Mouse (Mus musculus) kidney, adult 8-10 months (tissue): ENCODE measurements at regions not wholly inside any gene's neighbourhood (a gene's known extent, or its start where the extent isn't known, plus 50 kb on each side); places are given as distances from the start of the nearest gene placed in this dataset.

Experiments
- DNase-seq, 2 experiments: peaks; one replicate each; pipeline ENCODE4 v3.0.0; 2022

DNA sequence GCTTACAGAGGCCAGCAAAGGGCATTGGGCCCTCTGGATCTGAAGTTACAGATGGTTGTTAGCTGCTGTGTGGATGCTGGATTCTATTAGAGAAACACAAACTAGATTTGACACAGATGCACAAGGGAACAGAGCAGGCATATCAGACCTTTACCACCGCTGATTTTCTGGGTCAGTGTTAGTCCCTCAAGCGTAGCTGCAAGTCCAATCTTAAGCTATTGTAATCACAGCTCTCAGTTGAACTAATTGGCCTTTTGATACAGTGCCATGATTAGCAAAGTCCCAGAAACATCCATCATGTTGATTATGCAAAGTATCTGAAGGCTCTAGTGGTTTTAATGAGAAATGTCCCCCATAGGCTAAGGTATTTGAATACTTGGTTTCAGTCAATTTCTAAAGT is 54.2 kb upstream of the Plppr5 start:
- DNase-seq, result no peak

DNA sequence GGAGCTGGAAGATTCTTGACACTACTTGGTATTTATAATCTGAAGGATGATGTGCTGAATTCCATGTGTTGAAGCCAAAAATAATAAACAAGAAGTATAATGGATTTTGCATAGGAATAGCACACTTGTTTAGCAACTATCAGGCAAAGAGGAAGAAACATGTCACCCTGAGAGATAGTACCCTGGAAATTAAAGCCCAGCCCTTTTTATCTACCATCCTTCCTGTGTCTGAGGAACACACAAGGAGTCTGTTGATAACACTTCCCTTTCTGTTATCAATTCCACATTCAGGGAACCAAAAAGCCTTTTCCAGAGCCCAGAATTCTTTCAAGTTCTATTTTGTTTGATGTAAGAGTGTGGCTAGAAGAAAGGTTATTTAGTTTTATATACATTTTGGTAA is 66.5 kb upstream of the Plppr5 start:
- no peak for DNase-seq

DNA sequence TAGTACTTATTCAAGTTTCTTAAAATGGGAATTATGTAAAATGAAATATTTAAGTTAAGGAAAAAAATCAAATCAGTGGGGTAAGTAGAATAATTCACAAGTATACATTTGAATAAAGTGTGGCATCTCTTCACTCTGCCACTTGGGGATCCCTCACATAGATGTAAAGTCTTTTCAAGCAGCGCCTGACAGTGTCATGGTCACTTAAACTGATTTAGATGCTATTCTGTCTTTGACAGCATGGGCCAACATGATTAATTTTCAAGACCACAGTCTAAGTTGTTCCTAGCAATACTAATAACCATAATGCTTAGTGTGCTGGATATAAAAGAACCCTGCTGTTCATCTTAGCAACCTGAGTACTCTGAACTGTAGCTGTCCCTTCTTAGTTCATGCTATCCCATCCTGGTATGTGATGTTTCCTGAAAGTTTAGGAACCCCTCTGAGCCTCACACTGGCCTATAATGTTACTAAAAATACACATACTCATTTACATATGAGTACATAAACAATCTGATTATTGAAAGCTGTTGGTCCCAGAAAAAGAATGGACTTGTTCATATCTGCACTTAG is 68.4 kb upstream of the Plppr5 start:
- no peak for DNase-seq

DNA sequence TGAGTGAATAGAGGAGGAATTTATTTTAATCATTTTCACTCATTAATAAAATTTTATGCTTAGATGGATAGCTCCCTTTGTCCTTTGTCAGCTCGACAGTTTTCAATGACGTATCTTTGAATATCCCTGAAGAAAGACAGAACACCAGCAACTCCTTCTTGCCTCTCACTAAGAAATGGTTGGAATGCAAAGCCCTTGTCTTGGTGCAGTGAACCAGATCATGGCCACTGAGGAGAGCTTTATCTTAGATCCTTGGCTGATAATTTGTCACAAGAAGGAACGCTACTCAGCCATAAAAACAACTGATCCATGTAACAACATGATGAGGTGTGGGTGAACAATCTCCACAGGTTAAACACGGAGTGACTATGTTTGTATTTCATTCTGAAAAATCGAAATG is 73.5 kb upstream of the Plppr5 start:
- no peak for DNase-seq

DNA sequence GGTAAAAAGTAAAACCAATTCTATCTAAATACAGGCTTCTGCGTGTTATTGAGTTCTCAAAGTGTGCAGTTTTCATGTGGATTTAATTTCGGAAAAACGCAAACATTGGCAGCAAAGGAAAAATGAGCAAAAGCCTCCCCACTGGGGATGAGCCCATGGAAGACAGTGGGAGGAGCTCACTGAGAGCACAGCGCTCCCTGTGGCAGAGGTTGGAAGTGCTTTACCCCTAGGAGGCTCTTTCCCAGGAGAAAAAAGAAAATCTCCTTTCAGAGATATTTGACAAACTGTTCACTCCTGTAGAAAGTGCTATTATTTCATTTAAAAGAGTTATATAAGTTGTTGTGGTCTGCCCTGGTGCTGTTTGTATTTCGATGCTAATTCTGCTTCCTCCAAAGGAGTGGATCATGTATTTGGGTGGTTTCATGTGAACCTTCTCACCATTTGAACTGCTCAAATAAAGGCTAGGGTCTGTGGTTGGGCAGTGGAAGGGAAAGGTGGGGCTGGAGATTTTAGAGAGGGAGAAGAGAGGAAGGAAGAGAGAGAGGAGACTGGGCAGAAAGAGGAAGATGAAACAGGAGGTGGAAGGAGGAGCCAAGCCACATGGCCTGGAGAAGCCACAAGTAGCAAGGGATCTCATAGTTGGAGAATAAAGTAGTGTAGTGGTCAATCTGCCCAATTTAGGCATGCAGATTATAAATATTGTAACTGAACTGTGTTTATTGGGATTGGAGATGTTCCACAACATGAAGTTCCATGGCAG is 76.3 kb upstream of the Plppr5 start:
- DNase-seq, result no peak

DNA sequence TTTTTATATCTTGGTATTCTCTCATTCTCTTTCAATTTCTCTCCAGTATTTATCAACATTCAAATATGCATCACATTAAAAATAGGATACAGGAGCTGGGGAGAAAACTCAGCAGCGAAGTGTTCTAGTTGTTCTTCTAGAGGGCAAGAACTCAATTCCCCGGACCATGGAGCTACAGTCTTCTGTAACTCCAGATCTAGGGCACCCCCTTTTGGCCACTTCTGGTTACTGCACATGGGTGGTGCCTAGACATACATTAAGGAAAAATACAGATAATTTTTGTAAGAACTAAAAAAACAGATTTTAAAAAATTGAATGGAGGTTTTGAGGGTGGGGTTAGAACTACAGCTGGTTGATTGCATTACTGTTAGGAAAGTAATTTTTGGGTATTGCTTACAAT is 80.5 kb upstream of the Plppr5 start:
- DNase-seq, result peak in 1 of 2 experiments; percentile 22

DNA sequence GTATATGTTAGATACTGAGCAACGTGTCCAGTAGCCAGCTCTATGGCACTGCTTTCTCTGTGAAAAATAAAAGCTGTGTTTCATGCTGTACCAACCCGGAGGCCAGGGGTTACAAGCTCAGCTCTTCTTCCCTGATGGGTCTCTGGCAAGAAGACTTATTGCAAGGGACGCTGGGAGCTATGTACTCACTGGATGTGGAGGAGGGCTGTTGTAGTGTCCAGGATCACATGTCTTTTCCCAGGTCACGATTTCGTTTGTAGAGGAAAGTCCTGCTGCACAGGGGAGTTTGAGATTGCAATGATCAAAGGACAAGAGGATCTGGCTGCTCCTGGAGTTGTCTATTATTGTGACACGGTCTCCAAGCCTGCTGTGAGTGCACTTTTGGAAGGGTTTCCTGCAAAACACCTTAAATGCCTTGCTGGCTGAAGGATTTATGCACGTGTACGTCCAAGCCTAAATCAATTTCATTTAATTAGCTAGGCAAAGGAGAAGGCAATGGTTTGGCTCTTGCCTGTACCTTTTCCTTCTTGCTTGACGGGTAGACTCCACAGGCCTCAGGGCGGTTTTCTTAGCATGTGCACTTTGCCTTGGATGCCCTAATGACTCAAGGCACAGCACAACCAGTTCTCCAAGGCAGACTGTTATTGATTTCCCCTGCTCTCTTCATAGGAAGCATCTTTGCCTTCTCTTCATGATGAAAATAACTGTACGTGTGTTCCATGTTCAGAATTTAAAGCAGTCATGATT is 87.2 kb upstream of the Plppr5 start:
- no peak for DNase-seq

DNA sequence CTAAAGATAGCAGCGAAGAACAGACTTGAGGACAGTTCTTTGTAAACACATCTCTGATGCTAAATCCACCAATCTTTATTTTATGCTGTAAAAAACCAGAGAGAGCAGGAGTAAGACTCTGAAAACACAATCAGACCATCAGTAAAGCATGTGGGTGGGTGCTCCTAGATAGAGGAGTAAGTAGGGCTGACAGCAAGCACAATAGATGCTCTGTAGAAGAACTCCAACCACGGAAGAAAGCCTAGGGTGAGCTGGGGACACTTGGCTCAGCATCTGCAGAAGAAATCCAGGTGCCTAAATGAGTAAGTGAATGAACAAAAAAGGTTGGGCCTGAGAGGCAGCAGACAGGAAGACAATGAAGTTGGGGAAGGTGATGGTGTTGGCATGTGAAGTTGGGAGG is 88.3 kb upstream of the Plppr5 start:
- DNase-seq, result no peak

DNA sequence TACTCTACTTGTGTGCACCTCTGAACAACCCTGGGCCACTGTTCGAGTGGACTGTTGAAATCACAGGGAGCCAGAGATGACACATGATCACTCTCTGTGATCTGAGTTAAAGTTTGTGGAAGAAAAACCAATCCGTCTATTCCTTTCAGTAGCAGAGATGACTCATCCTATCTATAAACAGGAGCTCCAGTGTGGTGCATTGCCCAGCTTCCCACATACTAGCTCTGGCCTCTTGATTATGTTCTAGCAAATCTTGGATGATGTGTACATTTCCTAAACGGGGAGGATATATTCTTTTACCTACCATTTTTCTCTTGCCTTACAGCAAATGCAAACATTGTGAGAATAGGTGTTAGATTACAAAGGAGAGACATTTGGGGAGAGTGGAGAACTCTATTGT is 94.5 kb upstream of the Plppr5 start:
- DNase-seq, result no peak

DNA sequence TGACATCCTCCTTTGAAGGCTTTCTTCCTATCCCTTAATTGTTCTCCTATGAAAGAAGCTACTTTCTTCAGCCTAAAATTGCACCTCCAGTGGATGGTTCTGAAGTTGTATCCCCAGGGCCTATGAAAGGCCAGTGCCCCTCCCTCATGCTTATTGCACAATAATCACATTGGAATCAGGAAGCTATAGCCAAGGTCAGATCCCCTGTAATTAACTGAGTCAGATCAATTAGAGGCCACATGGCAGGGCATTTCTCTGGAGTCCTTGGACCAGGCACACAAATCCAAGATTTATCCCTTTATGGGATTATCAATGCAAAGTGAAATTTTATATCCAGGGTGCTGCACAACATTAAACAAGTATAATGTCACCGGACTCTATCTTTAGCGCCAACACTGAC is 98.8 kb upstream of the Plppr4 start:
- DNase-seq, result no peak

DNA sequence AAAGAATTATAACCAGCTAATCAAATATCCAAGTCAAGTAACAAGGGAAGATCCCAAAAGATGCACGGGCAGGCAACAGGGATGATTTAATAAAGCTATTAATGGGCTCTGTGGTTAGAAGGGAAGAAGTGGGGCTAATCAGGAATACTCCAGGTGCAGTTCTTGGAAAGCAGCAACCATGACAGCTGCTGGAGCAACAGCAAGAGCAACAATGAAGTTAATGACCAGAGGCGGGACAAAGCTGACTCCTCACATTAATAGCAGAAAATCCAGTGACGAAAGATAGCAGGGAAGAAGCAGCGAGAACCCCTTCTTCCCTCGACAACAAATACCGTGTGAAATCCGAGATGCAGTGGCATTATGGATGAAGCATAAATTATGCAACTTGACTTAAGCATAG is 89.9 kb upstream of the Plppr4 start:
- no peak for DNase-seq

DNA sequence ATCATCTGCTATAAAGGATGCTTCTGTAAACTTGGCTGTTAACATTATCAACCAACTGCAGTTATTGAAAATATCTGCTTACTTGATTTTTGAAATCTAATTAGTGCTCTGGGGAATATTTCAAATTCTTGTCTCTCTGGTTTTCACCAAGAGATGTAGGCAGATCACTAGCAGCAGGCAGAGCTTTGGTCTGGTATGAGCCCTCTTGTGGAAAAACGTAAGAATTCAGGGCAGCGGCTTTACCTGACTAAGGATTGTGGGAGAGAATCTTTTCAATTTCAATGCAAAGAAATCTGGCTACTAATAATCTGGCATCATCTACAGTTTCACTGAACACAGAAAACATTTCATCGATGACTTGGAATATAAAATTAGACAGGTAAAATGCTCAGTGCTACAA is 81.2 kb upstream of the Plppr4 start:
- no peak for DNase-seq

DNA sequence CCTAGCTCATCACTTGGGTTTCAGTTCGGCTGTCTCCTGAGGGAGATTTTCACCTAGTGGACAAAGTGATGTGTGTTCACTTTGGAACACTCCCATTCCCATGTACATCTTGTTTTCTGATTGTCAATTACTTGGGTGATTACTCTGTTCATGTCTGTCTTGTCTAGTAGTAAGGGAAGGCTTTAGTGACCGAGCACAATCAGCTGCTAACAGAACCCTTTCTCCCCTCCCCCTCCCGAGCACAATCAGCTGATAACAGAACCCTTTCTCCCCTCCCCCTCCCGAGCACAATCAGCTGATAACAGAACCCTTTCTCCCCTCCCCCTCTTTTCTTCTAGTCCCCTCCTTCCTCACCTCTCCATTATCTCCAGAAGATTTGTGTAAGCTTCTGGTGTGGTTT is 79.6 kb upstream of the Plppr4 start:
- DNase-seq, result no peak

DNA sequence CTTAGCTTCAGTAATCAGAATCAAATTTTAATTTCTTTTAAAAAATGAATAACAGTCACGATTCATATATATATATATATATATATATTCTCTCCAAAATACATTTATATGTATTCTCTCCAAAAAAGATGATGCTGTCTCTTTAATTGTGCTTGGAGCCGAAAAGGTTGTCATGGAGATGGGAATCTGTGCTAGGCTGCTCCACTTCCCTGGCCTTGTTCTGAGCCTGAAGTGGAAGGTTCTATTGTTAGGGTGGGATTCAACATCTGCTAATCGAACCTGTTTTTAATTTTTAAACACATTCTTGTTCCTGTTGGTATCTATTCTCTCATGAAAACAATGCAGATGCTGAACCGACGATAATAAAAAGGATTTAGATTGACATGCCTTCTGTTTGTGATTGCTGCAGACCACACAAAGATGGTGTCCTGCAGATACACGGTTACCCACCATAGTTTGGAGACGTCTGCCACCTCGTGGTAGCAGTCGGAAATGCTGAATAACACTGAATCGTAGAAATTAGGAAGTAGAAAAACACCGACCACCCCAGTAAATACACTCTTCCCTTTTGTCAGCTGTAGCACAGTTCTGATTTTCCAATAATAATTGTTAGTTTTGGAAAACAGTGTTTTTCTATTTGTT is 77.9 kb upstream of the Plppr4 start:
- DNase-seq, result peak; percentile 10 to 68

DNA sequence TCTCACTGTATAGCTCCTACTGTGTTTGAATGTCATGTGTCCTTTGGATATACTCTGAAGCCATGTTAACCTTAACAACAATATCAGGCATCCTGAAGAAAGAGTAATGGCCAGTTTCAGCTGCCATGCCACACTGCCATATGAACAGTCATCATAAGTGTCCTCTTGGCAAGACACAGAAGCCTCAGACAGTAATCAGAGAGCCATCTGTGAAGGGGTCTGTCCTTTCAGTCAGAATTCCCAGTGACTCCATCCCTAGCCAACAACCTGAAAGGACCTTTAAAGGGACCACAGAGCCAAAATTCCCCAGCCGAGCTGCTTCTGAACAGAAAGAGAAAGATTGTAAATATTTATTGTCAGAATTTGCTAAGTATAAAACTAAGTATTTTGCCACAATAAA is 63.9 kb upstream of the Plppr4 start:
- no peak for DNase-seq

DNA sequence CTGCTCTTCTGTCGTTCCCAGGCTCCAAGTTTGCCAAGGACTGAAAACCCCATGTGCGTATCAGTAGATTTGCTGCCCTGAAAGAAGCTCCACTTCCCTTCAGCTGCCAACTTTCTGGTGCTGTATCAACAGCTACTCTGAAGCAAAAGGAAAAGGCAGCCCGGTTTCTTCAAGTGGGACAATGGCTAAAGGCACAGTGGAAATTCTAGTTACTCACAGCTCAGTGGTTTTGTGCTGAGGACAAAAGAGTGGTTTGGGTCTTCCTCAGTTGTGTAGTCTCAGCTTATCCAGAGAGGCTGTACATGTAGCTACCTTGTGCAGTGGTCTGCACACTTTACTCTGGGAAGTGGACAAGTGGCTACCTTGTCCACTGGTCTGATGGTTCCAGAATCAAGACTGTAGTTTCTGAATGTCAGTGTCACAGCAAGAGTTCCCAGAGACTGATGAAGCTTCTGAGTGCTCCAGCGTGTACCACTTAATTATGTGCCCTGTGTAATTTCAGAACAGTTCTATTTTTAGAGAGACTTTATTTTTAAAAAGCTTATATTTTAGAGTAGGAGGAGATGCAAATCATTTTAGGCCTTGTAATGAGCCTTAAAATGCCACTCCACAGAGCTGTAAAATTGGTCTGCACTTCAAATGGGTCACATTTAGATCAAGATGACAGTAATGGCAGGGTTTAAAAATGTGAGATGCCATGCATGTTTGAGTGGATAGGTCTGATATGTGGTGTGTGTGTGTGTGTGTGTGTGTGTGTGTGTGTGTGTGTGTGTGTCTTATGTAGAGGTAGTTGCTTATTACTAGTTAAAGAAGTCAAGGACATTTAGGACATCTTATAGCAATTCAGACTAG is 52.4 kb upstream of the Plppr4 start:
- DNase-seq, result no peak
